Mouse (Mus musculus) MEL (cell line): ENCODE data around the gene Socs5.
"Not testable (repeated sequence)": the region's sequence is repeated elsewhere in the genome, so short reads cannot be mapped to it uniquely, and the experiment has no call there.

Source experiments
- CHD2 ChIP-seq: IDR thresholded peaks from 2 replicates; pipeline ENCODE4 v1.6.1; 2011; ENCODE audit warnings: low read length, improper control_type of control experiment
- CTCF ChIP-seq, 3 experiments: IDR thresholded peaks in 2 of 3; conservative IDR thresholded peaks in 1 of 3; 2 replicates each; pipeline ENCODE4 v1.5.1; 2011 to 2012; ENCODE audit warnings: low read length in 3 of 3, low read depth in 2 of 3, mild to moderate bottlenecking in 2 of 3, improper control_type of control experiment in 1 of 3, inconsistent platforms in 1 of 3, mixed read lengths in 1 of 3, moderate library complexity in 1 of 3; ENCODE audit not compliant: control insufficient read depth in 1 of 3, insufficient read depth in 1 of 3, poor library complexity in 1 of 3, severe bottlenecking in 1 of 3
- EP300 ChIP-seq, 2 experiments: IDR thresholded peaks; 2 replicates each; pipeline ENCODE4 v1.6.1; 2011; ENCODE audit warnings: improper control_type of control experiment in 2 of 2, low read length in 2 of 2, low read depth in 1 of 2, mild to moderate bottlenecking in 1 of 2
- MAX ChIP-seq: IDR thresholded peaks from 2 replicates; pipeline ENCODE4 v1.6.1; 2011; ENCODE audit warnings: low read length, improper control_type of control experiment
- POLR2A ChIP-seq, 2 experiments: IDR thresholded peaks; 2 replicates each; pipeline ENCODE4 v1.6.1; 2011 to 2012; ENCODE audit warnings: low read length in 2 of 2, mild to moderate bottlenecking in 2 of 2, control low read depth in 1 of 2, improper control_type of control experiment in 1 of 2, low read depth in 1 of 2, moderate library complexity in 1 of 2; ENCODE audit not compliant: control insufficient read depth in 1 of 2, insufficient read depth in 1 of 2, poor library complexity in 1 of 2
- TBP ChIP-seq: IDR thresholded peaks from 2 replicates; pipeline ENCODE4 v1.8.0; 2011; ENCODE audit warnings: low read depth, low read length, improper control_type of control experiment
- TCF12 ChIP-seq: IDR thresholded peaks from 2 replicates; pipeline ENCODE4 v1.6.1; 2014; ENCODE audit warnings: low read depth, mild to moderate bottlenecking, inconsistent platforms, low read length, improper control_type of control experiment, moderate library complexity
- ZKSCAN1 ChIP-seq: IDR thresholded peaks from 2 replicates; pipeline ENCODE4 v1.6.1; 2012; ENCODE audit warnings: low read depth, mild to moderate bottlenecking, inconsistent platforms, low read length, improper control_type of control experiment, moderate library complexity

- not testable (repeated sequence) for TF ChIP-seq CTCF (IDR thresholded peaks at IDR 0.05 in 2 of 3, conservative IDR thresholded peaks at IDR 0.05 in 1 of 3; ENCODE audit: control insufficient read depth in 1 of 3, insufficient read depth in 1 of 3, low read depth in 2 of 3, low read length in 3 of 3, poor library complexity in 1 of 3, severe bottlenecking in 1 of 3); POLR2A (IDR thresholded peaks at IDR 0.05; ENCODE audit: control insufficient read depth in 1 of 2, insufficient read depth in 1 of 2, low read depth in 1 of 2, low read length in 2 of 2, poor library complexity in 1 of 2); TCF12; EP300 (IDR thresholded peaks at IDR 0.05; ENCODE audit: low read depth in 1 of 2, low read length in 2 of 2); ZKSCAN1; TBP; CHD2; MAX
These were observed 35.3 kb upstream of the Socs5 start for GRCm38 (mm10) chr17:87072183-87072582.
